Mouse (Mus musculus) cortical plate, adult 2 months (tissue): ENCODE results near the gene Coro7. TPM values are rescaled to one million over a fixed set of nuclear protein-coding genes. Genes with fewer than 3 reads are reported as not detected.
A peak's percentile ranks its signal among the peaks of the same experiment; 100 is the strongest.

ENCODE experiments used
- H3K27ac ChIP-seq: fragments of 200-500 bp; 2 replicates; pipeline ENCODE4 v1.5.1; 2012; ENCODE audit warnings: low read length, control low read depth, inconsistent platforms; ENCODE audit not compliant: insufficient read depth
- H3K4me1 ChIP-seq: fragments of 200-500 bp; 2 replicates; pipeline ENCODE4 v1.6.1; 2011; ENCODE audit warnings: low read length; ENCODE audit not compliant: control insufficient read depth, insufficient read depth
- H3K4me3 ChIP-seq: fragments of 200-500 bp; 2 replicates; pipeline ENCODE4 v1.5.1; 2011; ENCODE audit warnings: mild to moderate bottlenecking, low read length, control low read depth; ENCODE audit not compliant: insufficient read depth
- CTCF ChIP-seq: fragments of 200-500 bp; IDR thresholded peaks from 2 replicates; pipeline ENCODE4 v1.5.1; 2011; ENCODE audit warnings: mild to moderate bottlenecking, control low read depth, low read length; ENCODE audit not compliant: insufficient read depth; ENCODE audit errors: extremely low read depth
- POLR2A ChIP-seq: fragments of 200-500 bp; IDR thresholded peaks from 2 replicates; pipeline ENCODE4 v1.6.1; 2011; ENCODE audit warnings: mild to moderate bottlenecking, low read length, control low read depth; ENCODE audit not compliant: insufficient read depth; ENCODE audit errors: extremely low read depth
- polyA plus RNA-seq: library from polyadenylated mRNA; depleted of rRNA; stranded (reverse); fragments of >200 nt; gene quantifications from 2 replicates; pipeline ENCODE4 v1.2.3, GENCODE M21; 2012

Coro7 gene
- polyA plus RNA-seq, 1 experiment: 103 TPM

DNA sequence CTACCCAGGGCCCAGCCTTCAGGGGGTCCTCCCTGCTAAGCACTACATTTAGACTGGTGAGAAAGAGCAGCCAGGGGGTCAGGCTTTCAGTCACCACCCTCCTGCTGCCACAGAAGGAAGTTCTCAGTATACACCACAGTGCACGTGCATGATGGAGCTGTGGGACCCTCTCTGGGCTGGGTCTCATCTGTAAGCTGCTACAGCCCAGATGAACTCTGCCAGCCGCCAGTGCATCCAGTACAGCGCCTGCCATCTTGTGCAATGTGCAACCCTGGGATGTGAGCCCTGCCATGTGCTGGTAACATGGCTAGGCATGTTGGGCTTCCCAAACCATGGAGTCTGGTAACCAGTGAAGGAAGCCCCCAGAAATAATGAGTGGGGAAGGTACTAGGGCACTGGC lies 29.4 kb downstream of the Coro7 start:
- no peak for TF ChIP-seq CTCF
- TF ChIP-seq POLR2A: no peak
- no peak overlapping the region for H3K4me3 ChIP-seq
- no peak overlapping the region for H3K27ac ChIP-seq
- H3K4me1 ChIP-seq: no peaks in the 10 kb centered on the region

GRCm38 (mm10) chr16:4649692-4650091 lies 29.9 kb downstream of the Coro7 start:
- no peak overlapping the region for H3K4me3 ChIP-seq
- H3K4me1 ChIP-seq: no peaks in the 10 kb centered on the region
- H3K27ac ChIP-seq: no peak overlapping the region
- TF ChIP-seq POLR2A (no peak), CTCF (no peak)

- H3K4me3 ChIP-seq: no peak overlapping the region
- H3K27ac ChIP-seq: no peak overlapping the region
- peaks cover 2% of the 10 kb centered on the region; the same call in 1 of the 2 replicates for H3K4me1 ChIP-seq
- TF ChIP-seq CTCF (no peak), POLR2A (no peak)
These were observed 30.4 kb downstream of the Coro7 start for GRCm38 (mm10) chr16:4649211-4649610.

GRCm38 (mm10) chr16:4648416-4649023 lies 31.1 kb downstream of the Coro7 start:
- TF ChIP-seq POLR2A (no peak), CTCF (no peak)
- peaks cover 6% of the 10 kb centered on the region for H3K4me1 ChIP-seq

DNA sequence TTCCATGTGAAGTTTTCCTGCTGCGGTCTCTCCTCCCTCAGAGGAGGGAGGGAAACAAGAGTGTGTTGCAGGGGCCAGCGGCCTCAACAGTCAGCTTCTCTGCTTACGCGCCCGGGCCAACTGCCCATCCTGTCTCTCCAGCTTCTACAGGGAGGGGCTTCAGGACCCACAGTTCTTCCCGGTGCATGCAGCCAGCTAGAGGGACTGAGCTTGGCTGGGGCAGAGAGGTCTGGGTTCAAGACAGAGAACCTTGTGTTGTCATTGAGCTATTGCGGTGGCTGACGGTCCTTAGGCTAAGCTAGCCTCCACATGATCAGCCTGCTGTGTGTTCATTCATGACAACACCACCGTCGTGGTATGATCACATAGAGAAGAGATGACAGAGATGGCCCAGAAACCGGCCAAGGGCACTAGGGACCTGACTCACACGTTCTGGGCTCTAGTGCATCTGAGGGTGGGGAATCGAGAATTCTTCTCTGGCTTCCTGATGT lies 31.9 kb downstream of the Coro7 start:
- peaks cover 13% of the 10 kb centered on the region for H3K4me1 ChIP-seq
- no peak overlapping the region for H3K4me3 ChIP-seq
- H3K27ac ChIP-seq: no peak overlapping the region
- TF ChIP-seq CTCF (no peak), POLR2A (no peak)

More at GRCm38 (mm10) chr16:4648416-4649023, 31.1 kb downstream of the Coro7 start:
- H3K27ac ChIP-seq: no peak overlapping the region
- no peak overlapping the region for H3K4me3 ChIP-seq

GRCm38 (mm10) chr16:4646831-4647230 lies 32.7 kb downstream of the Coro7 start:
- H3K27ac ChIP-seq: no peak overlapping the region

GRCm38 (mm10) chr16:4645867-4646266 lies 33.7 kb downstream of the Coro7 start:
- no peak overlapping the region for H3K4me3 ChIP-seq
- TF ChIP-seq CTCF: no peak
- TF ChIP-seq POLR2A: no peak
- H3K27ac ChIP-seq: no peak overlapping the region
- peaks cover 17% of the 10 kb centered on the region for H3K4me1 ChIP-seq

More at GRCm38 (mm10) chr16:4646831-4647230, 32.7 kb downstream of the Coro7 start:
- TF ChIP-seq POLR2A: no peak
- no peak for TF ChIP-seq CTCF
- Histone ChIP-seq H3K4me1 (peaks cover 13% of the 10 kb centered on the region), H3K4me3 (no peak overlapping the region)

- Histone ChIP-seq H3K4me1 (peaks cover 17% of the 10 kb centered on the region), H3K4me3 (no peak overlapping the region), H3K27ac (no peak overlapping the region)
- no peak for TF ChIP-seq CTCF
- TF ChIP-seq POLR2A: no peak
These were observed 35.7 kb downstream of the Coro7 start for GRCm38 (mm10) chr16:4643670-4644419.

DNA sequence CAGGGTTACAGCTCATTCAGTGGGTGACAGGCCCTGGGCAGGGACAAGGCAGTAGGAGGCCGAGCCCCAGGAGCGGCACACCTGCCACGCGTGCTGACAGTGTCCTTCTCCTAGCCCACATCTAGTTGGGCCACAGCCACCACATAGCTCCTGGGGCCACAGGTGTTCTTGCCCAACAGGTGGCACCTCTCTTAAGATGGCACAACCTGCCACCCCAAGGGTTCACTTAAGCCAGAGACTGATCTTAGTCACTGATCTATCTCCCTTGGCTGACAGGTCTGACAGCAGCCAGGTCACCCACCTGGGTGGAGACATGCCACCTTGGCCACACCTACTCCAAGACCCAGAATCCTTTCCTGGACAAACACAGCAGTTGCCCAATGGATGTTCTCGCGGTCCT lies 36.6 kb downstream of the Coro7 start:
- no peak overlapping the region for H3K4me3 ChIP-seq
- no peak for TF ChIP-seq CTCF
- TF ChIP-seq POLR2A: no peak
- H3K27ac ChIP-seq: no peak overlapping the region
- peaks cover 17% of the 10 kb centered on the region for H3K4me1 ChIP-seq

DNA sequence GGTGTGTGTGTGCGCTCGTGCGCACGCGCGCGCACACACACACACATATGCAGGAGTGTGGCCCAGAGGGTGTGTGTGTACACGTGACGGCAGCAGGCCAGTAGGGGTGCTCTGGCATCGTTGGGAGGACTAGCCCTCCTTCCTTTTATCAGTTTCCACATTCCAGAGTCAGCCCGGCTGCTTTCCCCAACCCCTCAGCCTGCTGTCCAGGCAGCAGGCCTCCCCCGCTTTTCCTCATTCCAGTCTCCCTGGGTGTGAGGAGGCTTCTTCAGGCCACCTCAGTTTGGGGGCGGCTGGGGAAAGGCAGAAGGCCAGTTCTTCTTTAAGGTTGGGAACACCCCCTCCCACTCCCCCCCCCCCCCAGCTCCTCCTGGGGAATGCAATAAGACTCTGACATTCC lies 37.4 kb downstream of the Coro7 start:
- H3K4me1 ChIP-seq: peaks cover 17% of the 10 kb centered on the region
- H3K4me3 ChIP-seq: no peak overlapping the region
- no peak for TF ChIP-seq CTCF
- 0 out of 2 replicates have a peak overlapping the region, but pooled peaks have one; percentile 1 for H3K27ac ChIP-seq
